Mouse (Mus musculus) cerebellum, adult 11-12 months (tissue): ENCODE measurements around the gene Togaram2.
A peak's percentile ranks its signal among the peaks of the same experiment; 100 is the strongest.

Experiments
- DNase-seq: peaks from one replicate; pipeline ENCODE4 v3.0.0; 2022

The Togaram2 gene

GRCm38 (mm10) chr17:71683281-71683680, 10.2 kb downstream of the Togaram2 start:
- DNase-seq, result no peak

- DNase-seq, result no peak
Measured at GRCm38 (mm10) chr17:71684103-71684608, 11.1 kb downstream of the Togaram2 start.

GRCm38 (mm10) chr17:71687436-71687835, 14.4 kb downstream of the Togaram2 start:
- DNase-seq, result no peak

GRCm38 (mm10) chr17:71689903-71690302, 16.8 kb downstream of the Togaram2 start:
- no peak for DNase-seq

- DNase-seq, result no peak
Measured at GRCm38 (mm10) chr17:71691361-71691875, 18.4 kb downstream of the Togaram2 start.

- DNase-seq, result no peak
Measured at GRCm38 (mm10) chr17:71693313-71693712, 20.3 kb downstream of the Togaram2 start.

- DNase-seq, result no peak
Measured at GRCm38 (mm10) chr17:71693780-71694179, 20.7 kb downstream of the Togaram2 start.

- no peak for DNase-seq
Measured at GRCm38 (mm10) chr17:71695151-71695550, 22.1 kb downstream of the Togaram2 start.

- DNase-seq, result no peak
Measured at GRCm38 (mm10) chr17:71695716-71696315, 22.8 kb downstream of the Togaram2 start.

- DNase-seq, result no peak
Measured at GRCm38 (mm10) chr17:71696396-71696795, 23.3 kb downstream of the Togaram2 start.

- no peak for DNase-seq
Measured at GRCm38 (mm10) chr17:71697896-71698618, 25.0 kb downstream of the Togaram2 start.

- no peak for DNase-seq
Measured at GRCm38 (mm10) chr17:71698619-71698956, 25.5 kb downstream of the Togaram2 start.

- no peak for DNase-seq
Measured at GRCm38 (mm10) chr17:71705113-71705512, 32.1 kb downstream of the Togaram2 start.

- DNase-seq, result no peak
Measured at GRCm38 (mm10) chr17:71705550-71706480, 32.8 kb downstream of the Togaram2 start.

- no peak for DNase-seq
Measured at GRCm38 (mm10) chr17:71707715-71708114, 34.7 kb downstream of the Togaram2 start.

- DNase-seq, result no peak
Measured at GRCm38 (mm10) chr17:71712279-71712678, 39.2 kb downstream of the Togaram2 start.

- DNase-seq, result no peak
Measured at GRCm38 (mm10) chr17:71715034-71715433, 42.0 kb downstream of the Togaram2 start.

- no peak for DNase-seq
Measured at GRCm38 (mm10) chr17:71717881-71718625, 45.0 kb downstream of the Togaram2 start.

GRCm38 (mm10) chr17:71720434-71720833, 47.4 kb downstream of the Togaram2 start:
- DNase-seq, result peak; percentile 82

GRCm38 (mm10) chr17:71721019-71721418, 48.0 kb downstream of the Togaram2 start:
- DNase-seq, result no peak

- no peak for DNase-seq
Measured at GRCm38 (mm10) chr17:71730655-71731054, 57.6 kb downstream of the Togaram2 start.

GRCm38 (mm10) chr17:71736442-71736841, 63.4 kb downstream of the Togaram2 start:
- DNase-seq, result no peak
